Mouse (Mus musculus) frontal cortex, postnatal 10 days (tissue): ENCODE data around the gene Klf6.

Source experiments
- DNase-seq, 2 experiments: peaks; one replicate each; pipeline ENCODE4 v3.0.0; 2022; ENCODE audit warnings: low spot score in 2 of 2, mixed read lengths in 1 of 2

The Klf6 gene

GRCm38 (mm10) chr13:5861157-5862002 lies at the start of gene Klf6:
TSS of gene Klf6 (plus strand) at chr13:5861482.
- DNase-seq, result peak; percentile 99 to 100

- DNase-seq, result no peak
Measured at GRCm38 (mm10) chr13:5813433-5813832, 47.8 kb upstream of the Klf6 start.

DNA sequence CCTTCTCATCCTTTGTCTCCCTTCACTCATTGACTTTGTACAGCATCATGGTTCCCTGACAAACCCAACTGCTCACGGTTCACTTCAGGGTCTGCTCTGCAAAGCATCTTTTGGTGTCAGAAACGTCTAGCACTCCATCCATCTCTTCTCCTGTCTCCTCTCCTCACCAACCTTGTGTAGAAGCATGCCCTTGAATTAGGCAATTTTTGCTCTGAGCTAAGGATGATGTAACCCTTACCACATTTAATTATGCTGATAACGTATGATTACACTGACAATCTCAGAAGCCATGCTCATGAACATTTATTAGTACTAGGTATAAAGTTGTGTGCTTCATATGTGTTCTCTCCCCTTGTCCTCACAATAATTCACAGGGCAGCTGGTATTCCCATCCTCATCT lies 44.0 kb upstream of the Klf6 start:
- no peak for DNase-seq

GRCm38 (mm10) chr13:5819173-5819572 lies 42.1 kb upstream of the Klf6 start:
- no peak for DNase-seq

DNA sequence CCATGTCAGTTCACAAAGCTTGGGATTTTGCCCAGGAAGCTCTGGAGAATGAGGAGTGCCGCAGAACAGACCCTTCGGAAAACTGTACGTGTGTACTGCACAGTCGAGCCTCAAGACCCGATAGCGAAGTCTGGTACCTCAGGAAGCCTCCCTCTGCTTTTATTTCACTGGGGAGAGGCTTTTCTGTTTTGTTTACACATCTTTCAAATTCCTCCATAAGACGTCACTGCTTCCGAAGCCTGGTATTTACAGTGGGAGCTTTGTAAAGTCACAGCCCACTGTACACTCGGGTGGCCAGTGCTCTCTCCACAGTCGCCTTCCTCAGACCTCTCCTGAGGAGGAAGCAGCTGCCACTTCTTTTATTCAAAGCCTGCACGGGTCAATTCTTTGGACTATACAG lies 38.7 kb upstream of the Klf6 start:
- DNase-seq, result no peak

GRCm38 (mm10) chr13:5823150-5823549 lies 38.1 kb upstream of the Klf6 start:
- DNase-seq, result no peak

DNA sequence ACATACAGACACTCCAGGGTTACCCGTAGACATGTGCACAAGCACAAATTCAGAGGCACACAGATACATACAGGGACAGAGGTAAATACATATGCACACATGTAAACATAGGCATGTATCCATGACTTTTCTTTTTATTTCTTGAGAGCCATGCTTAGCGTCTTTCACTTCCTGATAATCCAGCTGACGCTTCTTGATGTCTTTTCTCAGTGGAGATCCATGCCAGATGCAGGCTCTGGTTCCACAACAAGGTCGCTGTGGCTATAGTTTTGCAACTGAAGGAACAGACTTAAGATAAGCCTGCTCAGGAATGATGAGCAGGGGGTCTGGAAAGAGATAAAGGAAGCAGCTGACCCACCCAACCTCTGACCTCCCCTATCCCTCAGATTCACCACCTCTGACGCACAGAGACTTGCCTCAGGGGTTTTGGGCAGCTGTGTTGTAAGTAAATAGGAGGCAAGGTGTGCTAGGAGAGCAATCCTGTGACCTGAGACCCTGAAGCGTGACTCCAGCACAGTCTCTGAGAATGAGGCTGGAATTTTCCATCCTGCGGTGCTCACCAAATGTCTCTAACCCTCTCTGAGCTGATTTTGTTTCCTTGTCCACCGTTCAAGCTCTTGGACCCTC lies 37.0 kb upstream of the Klf6 start:
- no peak for DNase-seq

GRCm38 (mm10) chr13:5826170-5826827 lies 35.0 kb upstream of the Klf6 start:
- no peak for DNase-seq

DNA sequence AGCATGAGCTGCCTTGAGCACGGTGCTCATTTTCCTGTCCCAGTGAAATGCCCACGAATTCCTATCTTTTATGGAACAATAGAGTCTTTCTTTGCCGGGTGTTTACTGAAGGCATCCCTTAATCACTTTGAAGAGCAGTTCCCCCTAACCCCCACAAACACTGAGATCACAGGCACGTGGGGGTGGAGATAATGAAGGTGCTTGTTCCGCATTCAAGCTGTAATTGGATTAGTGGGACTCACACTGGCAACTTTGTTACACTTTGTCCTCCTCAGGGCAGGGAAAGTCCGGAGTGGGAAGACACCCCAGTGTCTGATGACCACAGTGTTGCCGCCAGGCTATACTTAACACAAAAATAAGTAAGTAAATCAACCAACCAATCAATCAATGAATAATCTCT lies 29.3 kb upstream of the Klf6 start:
- DNase-seq, result no peak

DNA sequence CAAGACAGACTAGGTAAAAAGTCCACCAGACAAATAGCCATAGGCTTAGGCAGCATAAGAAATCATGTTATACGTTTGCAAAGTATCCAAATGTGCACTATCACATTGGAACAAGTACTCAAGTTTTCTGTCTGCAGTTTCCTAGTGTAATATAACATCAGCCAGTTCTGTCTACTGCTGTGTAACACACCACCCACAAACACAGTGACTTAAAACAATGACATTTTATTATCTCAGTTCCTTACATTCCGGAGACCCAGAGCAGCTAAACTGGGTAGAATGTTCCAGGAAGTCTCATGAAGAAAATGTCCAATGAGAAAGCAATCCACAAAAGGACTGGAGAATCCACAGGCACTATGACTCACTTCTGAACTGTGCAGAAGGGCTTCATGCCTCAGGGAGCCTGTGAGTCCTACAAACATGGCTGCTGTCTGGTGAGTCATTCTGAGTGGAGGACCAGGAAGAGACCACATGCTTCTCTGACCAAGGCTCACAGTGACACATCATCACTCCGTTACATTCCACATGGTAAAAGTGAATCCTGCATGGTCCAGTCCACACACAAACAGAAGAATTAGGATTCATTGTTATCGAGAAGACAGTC lies 24.0 kb upstream of the Klf6 start:
- DNase-seq, result no peak

- no peak for DNase-seq
Measured at GRCm38 (mm10) chr13:5841418-5841817, 19.9 kb upstream of the Klf6 start.

DNA sequence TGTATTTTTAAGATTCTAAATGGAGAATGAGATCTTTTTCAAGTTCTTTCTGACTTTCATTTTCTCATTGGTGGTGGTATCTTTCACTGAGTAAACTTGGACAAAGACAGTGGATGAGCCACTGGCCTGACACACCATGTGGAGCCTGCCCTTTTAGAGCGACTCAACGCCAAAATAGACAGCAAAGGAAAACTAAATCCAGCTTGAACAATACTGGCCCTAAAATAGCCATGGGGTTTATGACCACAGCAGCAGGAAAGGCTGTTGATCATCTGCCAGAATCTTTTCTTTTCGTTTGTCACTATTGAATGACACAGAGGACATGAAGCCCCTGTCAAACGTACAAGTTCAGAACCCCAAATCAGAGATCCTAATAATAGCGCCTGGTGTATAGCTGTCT lies 18.4 kb upstream of the Klf6 start:
- no peak for DNase-seq

- DNase-seq, result no peak
Measured at GRCm38 (mm10) chr13:5843829-5844228, 17.5 kb upstream of the Klf6 start.

- no peak for DNase-seq
Measured at GRCm38 (mm10) chr13:5844338-5844737, 16.9 kb upstream of the Klf6 start.

DNA sequence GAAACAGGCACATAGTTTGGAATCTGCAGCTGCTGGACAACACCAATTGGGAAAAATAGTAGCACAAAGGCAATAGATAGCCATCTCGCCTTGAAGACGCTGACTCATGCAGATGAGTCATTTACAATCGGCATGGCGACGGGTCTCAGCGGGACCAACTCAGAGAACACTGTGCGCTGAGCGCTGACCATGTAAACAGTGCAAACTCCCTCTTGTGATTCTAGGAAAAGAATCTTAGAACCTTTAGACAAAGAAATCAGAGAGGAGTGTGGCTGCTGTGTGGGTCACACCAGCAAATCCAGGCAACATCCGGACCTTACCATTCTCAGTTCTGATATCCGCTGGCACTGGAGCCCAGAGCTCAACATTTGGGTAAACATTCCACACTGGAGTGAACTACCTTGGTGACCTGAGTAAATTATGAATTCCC lies 16.1 kb upstream of the Klf6 start:
- no peak for DNase-seq

DNA sequence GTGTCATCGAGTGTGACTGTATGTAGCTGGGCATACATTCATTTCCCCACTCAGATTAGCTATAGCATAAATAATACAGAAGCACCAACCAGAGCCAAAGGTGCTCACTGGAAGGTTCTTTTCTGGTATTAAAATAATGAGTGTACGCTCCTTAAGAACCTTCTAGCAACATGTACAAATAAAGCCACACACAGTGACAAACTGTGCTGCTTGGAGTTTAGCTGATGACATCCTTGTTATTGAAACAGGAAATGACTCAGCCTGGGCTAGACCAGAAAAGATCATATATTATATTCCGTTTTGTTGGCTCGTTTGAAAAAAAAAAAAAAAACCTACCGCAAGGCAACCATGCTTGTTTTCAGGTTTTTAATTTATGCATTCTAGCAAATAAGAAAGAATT lies 15.7 kb upstream of the Klf6 start:
- no peak for DNase-seq

DNA sequence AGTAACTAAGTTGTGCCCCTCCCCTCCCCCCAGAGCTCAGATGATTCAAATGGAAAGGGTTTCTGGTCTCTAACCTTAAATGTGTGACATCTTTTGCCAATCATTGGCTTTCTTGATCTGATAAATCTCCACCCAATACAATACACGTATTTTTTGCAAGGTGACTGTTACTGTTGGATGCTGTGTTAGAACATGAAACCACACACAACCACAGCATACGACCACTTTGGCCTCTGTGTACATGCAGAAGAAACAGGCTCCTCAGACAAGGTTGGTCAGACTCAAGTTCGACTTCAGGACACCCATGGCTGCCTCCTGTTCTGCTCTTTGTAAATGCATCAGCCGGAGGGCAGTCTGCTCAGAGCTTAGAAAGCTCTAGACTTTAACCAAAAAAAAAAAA lies 14.4 kb upstream of the Klf6 start:
- DNase-seq, result no peak

DNA sequence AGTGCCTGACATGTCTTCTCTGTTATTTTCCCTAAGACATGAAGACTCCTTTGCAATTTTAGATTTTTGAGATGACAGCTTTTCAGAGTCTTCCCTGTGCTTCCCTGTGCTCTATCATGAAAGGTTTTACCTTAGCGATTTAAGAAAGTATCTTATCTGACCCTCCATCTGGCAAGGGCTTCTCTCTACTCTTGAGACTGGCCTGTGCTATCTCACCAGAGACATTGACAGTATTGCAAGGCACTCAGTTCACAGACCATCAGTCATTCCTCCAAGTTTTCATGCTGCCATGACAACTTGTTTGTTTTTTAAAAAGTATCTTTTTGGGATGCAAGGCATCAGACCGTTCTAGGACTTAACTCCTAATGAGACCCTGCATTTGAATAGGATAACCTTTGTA lies 13.5 kb upstream of the Klf6 start:
- no peak for DNase-seq

DNA sequence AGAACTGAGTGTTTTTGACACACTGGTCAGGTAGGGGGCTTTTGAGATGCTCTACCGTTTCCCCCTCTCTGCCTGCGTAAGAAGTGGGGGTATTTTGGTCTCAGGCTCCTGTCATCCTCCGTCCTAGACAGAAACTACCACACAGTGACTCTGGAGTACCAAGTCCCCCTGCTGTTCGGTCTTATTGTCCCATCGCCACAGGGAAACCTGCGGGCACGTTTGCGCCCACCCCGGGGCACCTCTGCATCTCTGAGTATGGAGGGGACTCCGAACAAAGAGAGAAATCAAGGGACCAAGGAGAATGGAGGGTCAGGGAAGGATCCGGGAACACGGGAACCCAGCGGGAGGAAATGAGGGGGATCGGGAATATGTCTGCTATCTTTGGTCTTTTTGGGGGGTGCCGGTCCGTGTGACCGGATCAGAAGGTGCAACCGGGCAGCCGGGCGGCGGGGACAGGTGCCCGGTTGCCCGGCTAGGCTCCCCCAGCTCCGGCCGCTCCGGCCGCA lies 578 bp upstream of the Klf6 start:
- DNase-seq, result peak; percentile 37 to 63

- no peak for DNase-seq
Measured at GRCm38 (mm10) chr13:5862003-5862625, 832 bp downstream of the Klf6 start.

DNA sequence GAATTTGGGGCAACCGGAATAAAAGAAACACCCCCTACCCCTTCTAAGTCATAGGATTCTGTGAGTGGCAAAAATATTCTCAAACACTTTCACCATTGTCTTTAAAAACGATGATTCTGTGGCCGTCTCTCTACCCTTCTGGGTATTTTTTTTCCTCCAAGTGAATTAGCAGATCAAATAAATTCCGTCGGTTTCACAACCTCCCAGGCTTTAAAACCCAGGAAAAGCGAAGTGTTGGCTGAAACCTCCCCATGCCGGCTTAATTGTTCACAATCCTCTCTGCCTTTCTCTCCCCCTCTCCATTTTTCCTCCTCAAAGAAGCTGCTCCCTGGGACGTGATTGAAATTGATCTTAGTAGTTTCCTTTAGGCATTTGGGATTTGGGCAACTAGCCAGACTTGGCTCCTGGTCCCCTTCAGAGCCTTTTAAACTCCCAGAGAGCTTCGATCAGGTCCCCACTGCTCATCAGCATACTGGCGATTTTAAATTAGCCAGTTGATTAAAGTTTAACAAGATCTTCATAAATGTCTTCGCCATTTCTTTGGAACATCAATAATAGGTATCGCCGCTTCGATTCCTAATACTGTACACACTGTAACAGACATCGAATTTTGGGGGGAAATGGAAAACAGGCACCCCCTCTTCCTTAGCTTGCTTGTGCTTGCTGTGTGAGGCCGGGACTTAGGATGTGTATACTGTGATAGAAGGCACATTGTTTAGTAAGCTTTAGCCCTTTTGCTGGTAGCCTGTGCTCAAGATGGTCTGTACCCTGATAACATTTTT lies 1.5 kb downstream of the Klf6 start:
- no peak for DNase-seq
